Mouse (Mus musculus) spleen, postnatal 4 days (tissue): ENCODE data around the gene Osbpl10.

Source experiments
- DNase-seq, 2 experiments: peaks; one replicate each; pipeline ENCODE4 v3.0.0; 2022; ENCODE audit warnings: low spot score in 2 of 2

The Osbpl10 gene

DNA sequence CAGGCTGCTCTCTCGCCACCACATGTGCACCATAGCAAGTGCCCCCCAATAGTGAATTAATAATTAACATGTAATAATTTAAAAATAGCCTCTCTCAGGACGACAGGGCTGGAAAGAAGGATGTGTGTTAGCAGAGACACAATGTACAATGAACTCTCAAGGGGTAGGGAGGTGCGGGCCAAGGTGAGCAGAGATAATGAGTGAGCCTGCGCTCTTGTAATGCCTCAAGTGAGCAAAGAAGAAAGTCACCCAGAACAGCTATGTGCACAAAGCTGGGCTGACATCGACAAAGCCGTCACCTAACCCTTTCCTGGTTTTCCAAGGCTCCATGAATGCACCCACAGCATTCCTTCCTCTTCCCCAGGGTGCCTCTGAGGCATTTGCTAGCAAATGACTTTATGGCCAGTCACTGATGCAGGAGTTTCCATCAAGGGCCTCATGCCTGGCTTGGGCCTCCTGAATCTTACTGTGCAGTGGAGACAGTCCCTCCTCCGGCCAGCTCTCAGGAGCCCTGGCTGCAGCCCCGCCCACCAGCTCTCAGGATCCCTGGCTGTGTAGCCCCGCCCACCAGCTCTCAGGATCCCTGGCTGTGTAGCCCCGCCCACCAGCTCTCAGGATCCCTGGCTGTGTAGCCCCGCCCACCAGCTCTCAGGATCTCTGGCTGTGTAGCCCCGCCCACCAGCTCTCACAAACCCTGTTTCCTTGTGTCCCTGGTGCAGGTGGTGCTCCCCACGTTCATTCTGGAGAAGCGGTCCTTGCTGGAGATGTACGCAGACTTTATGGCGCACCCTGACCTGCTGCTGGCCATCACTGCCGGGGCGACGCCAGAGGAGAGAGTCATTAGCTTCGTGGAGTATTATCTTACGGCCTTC lies 237.7 kb downstream of the Osbpl10 start:
- peak in 1 of 2 experiments; percentile 48 for DNase-seq

- DNase-seq, result no peak
Measured at GRCm38 (mm10) chr9:115217984-115218383, 239.6 kb downstream of the Osbpl10 start.

DNA sequence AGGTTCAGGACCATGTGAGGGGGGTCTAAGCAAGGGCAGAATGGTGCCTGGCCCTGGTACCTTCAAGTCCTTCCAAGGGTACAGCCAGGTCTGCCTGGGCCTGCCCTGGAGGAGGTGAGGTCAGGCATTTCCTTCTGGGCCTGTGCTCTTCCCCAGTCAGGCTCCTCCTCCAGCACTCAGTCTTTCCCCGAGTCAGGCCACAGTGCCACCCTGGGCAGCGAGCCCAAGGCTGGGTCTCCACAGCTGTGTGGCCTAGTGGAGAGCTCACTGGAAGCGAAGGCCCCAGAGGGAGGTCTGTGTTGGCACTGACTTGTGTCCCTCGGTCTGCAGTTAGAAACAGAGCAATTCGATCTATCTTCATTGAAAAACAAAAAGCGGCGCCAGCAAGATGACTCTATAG lies 242.1 kb downstream of the Osbpl10 start:
- no peak for DNase-seq

DNA sequence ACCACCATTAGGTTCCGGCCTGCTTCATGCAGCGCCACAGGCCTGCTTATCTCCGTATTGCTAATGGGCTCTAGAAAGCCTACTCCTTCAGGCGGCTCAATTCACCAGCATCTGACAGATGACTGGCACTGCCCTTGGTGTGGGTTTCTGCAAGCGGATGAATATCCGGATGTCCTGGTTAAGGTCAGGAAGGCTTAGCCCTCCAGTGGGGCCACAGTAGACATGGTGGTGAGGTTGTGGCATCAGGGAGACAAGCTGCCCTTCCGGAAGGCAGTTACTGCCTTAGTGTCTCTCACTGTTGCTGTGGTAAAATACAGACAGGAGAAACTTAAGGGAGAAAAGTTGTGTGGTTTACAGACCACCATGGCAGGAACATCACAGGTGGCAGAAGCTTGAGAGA lies 242.9 kb downstream of the Osbpl10 start:
- DNase-seq, result no peak

DNA sequence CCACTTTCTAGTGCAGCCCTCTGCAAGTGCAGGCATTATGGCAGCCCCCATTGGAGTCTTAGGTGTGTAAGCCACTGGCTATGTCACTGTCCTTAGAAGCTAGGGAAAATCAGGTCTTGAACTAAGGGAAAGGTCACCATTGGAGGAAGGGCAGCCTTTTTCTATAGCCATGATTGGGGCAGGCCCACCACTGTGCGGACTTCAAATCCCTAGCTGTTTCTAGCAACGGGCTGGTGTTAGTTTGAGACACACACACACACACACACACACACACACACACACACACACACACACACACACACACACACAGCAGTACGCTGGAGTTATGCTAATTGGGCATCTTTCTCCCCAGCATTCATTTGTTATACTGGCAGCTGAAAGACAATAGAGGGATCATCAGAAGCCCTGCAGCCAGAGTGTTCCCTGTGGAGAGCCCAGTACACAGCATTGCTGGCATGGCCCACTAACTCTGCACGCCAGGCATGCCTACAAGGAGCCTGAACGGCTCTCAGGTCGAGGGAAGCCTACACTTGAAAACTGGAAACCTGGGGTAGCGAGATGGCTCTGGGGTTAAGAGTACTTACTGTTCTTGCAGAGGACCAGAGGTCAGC lies 246.5 kb downstream of the Osbpl10 start:
- no peak for DNase-seq

GRCm38 (mm10) chr9:115229145-115229544 lies 250.8 kb downstream of the Osbpl10 start:
- no peak for DNase-seq

DNA sequence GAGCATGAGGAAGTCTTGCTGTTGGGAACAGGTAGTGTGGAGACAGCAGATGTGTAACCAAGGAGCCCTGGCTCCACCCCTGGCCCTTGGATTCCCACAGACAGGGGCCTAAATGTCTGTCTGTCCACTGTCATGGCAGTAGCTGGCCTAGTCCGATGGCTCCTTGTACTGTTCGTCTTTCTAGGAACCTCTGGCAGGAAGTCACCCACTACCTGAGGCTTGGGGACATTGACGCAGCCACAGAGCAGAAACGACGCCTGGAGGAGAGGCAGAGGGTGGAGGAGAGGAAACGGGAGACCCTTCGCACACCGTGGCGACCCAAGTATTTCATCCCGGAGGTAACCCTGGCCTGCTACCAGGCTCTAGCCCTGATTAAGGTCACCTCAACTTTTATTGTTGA lies 251.3 kb downstream of the Osbpl10 start:
- DNase-seq, result no peak

GRCm38 (mm10) chr9:115230141-115230540 lies 251.8 kb downstream of the Osbpl10 start:
- DNase-seq, result no peak

DNA sequence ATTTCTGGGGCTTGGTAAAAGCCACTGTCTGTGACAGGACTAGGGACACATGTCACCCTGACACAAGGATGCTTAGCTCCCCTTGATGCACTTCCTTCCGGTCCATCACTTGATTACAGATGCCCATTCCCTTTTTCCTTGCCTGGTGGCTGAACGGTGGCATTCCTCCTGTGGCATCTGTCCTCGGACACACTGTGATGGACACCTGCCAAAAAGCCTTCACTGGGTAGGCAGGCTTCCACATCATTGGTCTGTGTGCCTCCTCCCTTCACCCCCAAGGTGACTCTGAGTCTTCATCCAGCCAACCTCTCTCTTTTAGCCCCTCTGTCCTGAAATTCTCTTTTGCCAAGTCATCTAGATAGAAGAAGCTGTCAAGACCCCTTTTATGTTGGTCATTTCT lies 253.1 kb downstream of the Osbpl10 start:
- no peak for DNase-seq

- DNase-seq, result no peak
Measured at GRCm38 (mm10) chr9:115233721-115234120, 255.4 kb downstream of the Osbpl10 start.

DNA sequence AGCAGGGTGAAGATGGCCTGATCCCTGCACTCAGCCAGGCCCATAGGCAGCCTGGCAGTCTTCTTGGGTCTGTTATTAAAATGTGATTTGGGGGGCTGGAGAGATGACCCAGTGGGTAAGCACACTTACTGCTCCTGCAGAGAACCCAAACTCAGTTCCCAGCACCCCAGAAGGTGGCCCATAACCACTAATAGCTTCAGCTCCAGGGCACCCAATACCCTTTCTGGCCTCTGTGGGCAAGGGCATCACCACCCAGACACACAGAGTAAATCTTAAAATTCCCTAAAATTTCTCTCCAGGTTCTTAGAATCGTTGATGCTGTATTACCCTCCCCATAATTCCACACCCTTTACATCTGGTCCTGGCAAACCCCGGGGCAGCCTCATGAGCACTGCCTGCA lies 256.2 kb downstream of the Osbpl10 start:
- DNase-seq, result no peak

GRCm38 (mm10) chr9:115236352-115236841 lies 258.0 kb downstream of the Osbpl10 start:
- DNase-seq, result no peak

GRCm38 (mm10) chr9:115237943-115238342 lies 259.6 kb downstream of the Osbpl10 start:
- no peak for DNase-seq

GRCm38 (mm10) chr9:115239861-115240260 lies 261.5 kb downstream of the Osbpl10 start:
- DNase-seq, result no peak

DNA sequence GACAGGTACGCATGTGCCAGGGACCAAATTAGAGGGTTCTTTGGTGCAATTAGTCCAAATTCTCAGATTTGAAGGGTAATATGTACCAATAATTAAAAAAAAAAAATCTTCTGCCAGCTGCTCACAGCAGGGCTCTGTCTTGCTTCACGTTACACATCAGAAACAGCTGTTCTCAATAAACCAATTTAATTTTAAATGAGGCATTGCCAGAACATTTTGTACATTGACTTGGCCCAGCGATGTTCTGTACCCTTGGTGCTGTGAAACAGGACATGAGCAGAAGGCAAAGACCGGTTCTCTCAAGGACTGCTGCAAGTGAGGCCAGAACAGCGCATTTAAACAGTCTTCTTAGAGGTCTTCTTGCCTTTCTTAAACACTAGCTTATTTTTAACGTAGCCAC lies 265.3 kb downstream of the Osbpl10 start:
- DNase-seq, result no peak

DNA sequence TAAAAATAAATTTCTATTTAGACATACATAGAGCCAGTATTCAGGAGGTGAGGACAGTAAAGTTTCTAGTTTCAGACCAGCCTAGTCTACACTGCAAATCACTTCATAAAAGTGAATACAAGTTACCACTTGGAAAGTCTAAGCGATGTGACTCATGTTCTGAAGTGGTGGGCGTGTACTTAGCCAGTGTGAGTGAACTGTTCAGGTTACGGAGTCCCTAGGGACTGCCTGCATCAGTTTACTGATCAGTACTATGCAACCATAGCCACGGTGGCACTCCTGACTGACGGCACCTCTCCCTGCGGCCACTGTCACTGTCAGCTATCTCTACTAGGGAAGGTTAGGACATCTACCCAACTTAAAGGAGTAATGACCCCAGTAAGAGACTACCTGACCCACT lies 266.7 kb downstream of the Osbpl10 start:
- DNase-seq, result no peak

DNA sequence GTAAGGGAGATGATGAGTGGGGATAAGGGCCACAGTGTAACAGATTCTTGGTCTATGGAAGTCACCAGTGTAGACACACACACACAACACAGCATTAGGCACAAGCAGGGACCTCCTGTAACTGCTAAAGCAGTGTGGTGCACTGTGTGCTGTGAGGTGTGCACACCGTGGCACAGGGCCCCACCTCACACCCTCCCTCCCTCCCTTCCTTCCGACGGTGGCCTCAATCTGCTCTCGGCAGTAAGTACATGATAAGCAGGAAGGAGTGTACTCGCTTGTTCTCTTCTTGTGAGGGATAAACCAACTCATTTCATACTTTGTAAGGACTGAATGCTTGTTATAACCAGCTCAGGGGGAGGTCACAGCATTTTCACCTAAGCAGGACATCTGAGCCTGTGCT lies 270.8 kb downstream of the Osbpl10 start:
- DNase-seq, result no peak

DNA sequence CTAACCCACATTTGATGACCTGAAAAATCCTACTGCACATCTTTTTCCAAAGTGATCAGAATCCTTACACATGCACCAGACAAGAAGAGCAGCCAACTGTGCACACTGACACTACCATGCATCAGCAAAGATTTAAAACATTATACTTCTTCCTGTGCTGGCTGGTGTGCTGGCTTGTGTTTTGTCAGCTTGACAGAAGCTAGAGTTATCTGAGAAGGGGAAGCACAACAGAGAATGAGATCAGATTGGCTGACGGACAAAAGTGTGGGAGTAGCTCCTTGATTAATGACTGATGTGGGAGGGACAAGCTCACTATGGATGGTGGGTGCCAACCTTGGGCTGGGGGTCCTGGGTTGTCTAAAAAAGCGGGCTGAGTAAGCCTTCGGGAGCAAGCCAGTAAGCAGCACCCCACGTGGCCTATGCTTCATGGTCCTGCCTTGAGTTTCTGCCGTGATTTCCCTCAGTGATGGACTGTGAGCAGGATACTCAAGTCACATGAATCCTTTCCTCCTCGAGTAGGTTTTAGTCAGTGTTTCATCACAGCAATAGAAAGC lies 279.4 kb downstream of the Osbpl10 start:
- DNase-seq, result no peak

- DNase-seq, result no peak
Measured at GRCm38 (mm10) chr9:115259866-115260265, 281.5 kb downstream of the Osbpl10 start.

- no peak for DNase-seq
Measured at GRCm38 (mm10) chr9:115260464-115260863, 282.1 kb downstream of the Osbpl10 start.

DNA sequence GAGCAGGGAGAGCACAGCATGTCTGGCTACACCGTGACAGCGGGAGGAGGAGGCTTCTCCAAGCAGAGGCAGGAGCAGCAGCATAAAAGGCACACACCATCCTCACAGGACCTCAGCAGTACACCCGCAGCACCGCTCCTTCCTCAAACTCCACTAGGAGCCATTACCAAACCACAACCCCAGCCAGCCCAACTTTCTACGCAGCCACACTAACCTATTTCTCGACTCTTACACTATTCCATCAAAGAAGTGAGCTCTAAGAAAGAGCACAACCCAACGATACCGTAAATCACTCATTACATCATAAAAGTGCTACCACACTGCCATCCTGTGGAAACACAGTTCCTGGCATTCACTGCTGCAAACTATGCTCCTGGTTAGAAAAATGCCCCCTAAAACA lies 283.1 kb downstream of the Osbpl10 start:
- DNase-seq, result no peak

DNA sequence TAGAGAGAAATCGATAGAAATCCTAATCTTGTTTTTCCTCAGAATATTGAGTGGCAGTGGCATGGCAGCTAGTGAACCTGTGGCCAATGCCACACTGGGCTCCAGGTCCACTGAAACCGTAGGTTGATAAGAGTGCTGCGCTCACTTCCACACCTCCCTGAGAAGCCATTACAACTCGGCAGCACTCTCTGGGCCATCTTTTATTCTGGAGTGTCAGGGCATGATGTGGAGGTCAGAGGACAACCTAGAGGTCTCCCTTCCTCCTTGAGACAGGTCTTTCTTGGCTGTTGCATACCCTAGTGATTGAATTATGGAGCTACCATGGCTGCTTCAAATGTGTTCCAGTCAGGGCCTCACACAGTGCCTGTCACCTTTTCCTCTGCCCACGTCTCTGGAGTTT lies 283.5 kb downstream of the Osbpl10 start:
- no peak for DNase-seq

- DNase-seq, result no peak
Measured at GRCm38 (mm10) chr9:115271556-115271955, 293.2 kb downstream of the Osbpl10 start.
